Mouse (Mus musculus) megakaryocyte-erythroid progenitor cell, adult 5-6 weeks (primary cell): ENCODE measurements at regions not wholly inside any gene's neighbourhood (a gene's known extent, or its start where the extent isn't known, plus 50 kb on each side); places are given as distances from the start of the nearest gene placed in this dataset.

Experiments
- ATAC-seq: replicated peaks from 2 replicates; pipeline ENCODE4 v1.8.0; 2016; ENCODE audit warnings: mild to moderate bottlenecking, inconsistent platforms; ENCODE audit not compliant: severe bottlenecking, poor library complexity, low FRiP score, low TSS enrichment

- peak; percentile 60; the same call in 1 of the 2 replicates for ATAC-seq
These were observed 99.1 kb upstream of the Id2 start for GRCm38 (mm10) chr12:25196022-25196421.

GRCm38 (mm10) chr12:25192216-25192615 lies 95.3 kb upstream of the Id2 start:
- no peak for ATAC-seq

- ATAC-seq = peak; percentile 62
These were observed 93.4 kb upstream of the Id2 start for GRCm38 (mm10) chr12:25190360-25190759.

- ATAC-seq = peak; percentile 55
These were observed 92.3 kb upstream of the Id2 start for GRCm38 (mm10) chr12:25189174-25189761.

GRCm38 (mm10) chr12:25188556-25188955 lies 91.6 kb upstream of the Id2 start:
- no peak for ATAC-seq

GRCm38 (mm10) chr12:25187216-25187615 lies 90.3 kb upstream of the Id2 start:
- no peak for ATAC-seq

GRCm38 (mm10) chr12:25182680-25183079 lies 85.7 kb upstream of the Id2 start:
- no peak for ATAC-seq

- ATAC-seq = no peak
These were observed 84.4 kb upstream of the Id2 start for GRCm38 (mm10) chr12:25181317-25181716.

GRCm38 (mm10) chr12:25180861-25181260 lies 83.9 kb upstream of the Id2 start:
- ATAC-seq = 0 out of 2 replicates have a peak, but pooled peaks have one; percentile 34

GRCm38 (mm10) chr12:25180289-25180688 lies 83.3 kb upstream of the Id2 start:
- ATAC-seq = no peak

GRCm38 (mm10) chr12:25178491-25179115 lies 81.7 kb upstream of the Id2 start:
- no peak for ATAC-seq

- no peak for ATAC-seq
These were observed 80.9 kb upstream of the Id2 start for GRCm38 (mm10) chr12:25177827-25178226.

- ATAC-seq = no peak
These were observed 79.6 kb upstream of the Id2 start for GRCm38 (mm10) chr12:25176565-25176964.

GRCm38 (mm10) chr12:25173064-25173463 lies 76.1 kb upstream of the Id2 start:
- no peak for ATAC-seq

GRCm38 (mm10) chr12:25172450-25172849 lies 75.5 kb upstream of the Id2 start:
- no peak for ATAC-seq

- no peak for ATAC-seq
These were observed 72.7 kb upstream of the Id2 start for GRCm38 (mm10) chr12:25169611-25170010.

GRCm38 (mm10) chr12:25168213-25168545 lies 71.2 kb upstream of the Id2 start:
- ATAC-seq = no peak

- ATAC-seq = no peak
These were observed 70.7 kb upstream of the Id2 start for GRCm38 (mm10) chr12:25167504-25168212.

- ATAC-seq = no peak
These were observed 69.6 kb upstream of the Id2 start for GRCm38 (mm10) chr12:25166525-25166924.

- no peak for ATAC-seq
These were observed 68.7 kb upstream of the Id2 start for GRCm38 (mm10) chr12:25165650-25166049.

- no peak for ATAC-seq
These were observed 67.8 kb upstream of the Id2 start for GRCm38 (mm10) chr12:25164724-25165123.
